Mouse (Mus musculus): ENCODE results near the gene AA792892. TPM values are rescaled to one million over a fixed set of nuclear protein-coding genes. Genes with fewer than 3 reads are reported as not detected.
"Not testable (repeated sequence)": the region's sequence is repeated elsewhere in the genome, so short reads cannot be mapped to it uniquely, and the experiment has no call there.

Gene AA792892
- not detected for polyA plus RNA-seq (2012; fragmentation: generic; extraction: Trizol)
- long read RNA-seq, experiment 1: 0 reads
- long read RNA-seq, experiment 2: 0 reads

GRCm38 (mm10) chr5:94339449-94339848 is at the start of gene AA792892:
Gene AA792892, plus strand, starts transcription at chr5:94339749.
- H3K4me3 ChIP-seq (ENCODE audit: insufficient read depth, poor library complexity, severe bottlenecking); H3K27me3 ChIP-seq (ENCODE audit: control insufficient read depth, insufficient read depth, insufficient read length); H3K36me3 ChIP-seq (ENCODE audit: control insufficient read depth, insufficient read depth); H3K79me2 ChIP-seq (ENCODE audit: control insufficient read depth, insufficient read depth); H3K79me3 ChIP-seq (ENCODE audit: low read depth); H3ac ChIP-seq (ENCODE audit: control insufficient read depth, insufficient read length, low read depth): not testable (repeated sequence)

GRCm38 (mm10) chr5:94306696-94307095 is 32.9 kb upstream of the AA792892 start, which contains the start of gene A430089I19Rik:
Gene A430089I19Rik, minus strand, starts transcription at chr5:94306796.
- not testable (repeated sequence) for H3K79me3 ChIP-seq (ENCODE audit: low read depth); H3K36me3 ChIP-seq (ENCODE audit: control insufficient read depth, insufficient read depth); H3K4me3 ChIP-seq (ENCODE audit: insufficient read depth, poor library complexity, severe bottlenecking); H3K27me3 ChIP-seq (ENCODE audit: control insufficient read depth, insufficient read depth, insufficient read length); H3ac ChIP-seq (ENCODE audit: control insufficient read depth, insufficient read length, low read depth); H3K79me2 ChIP-seq (ENCODE audit: control insufficient read depth, insufficient read depth)

- not testable (repeated sequence) for H3K79me2 ChIP-seq (ENCODE audit: control insufficient read depth, insufficient read depth); H3K27me3 ChIP-seq (ENCODE audit: control insufficient read depth, insufficient read depth, insufficient read length); H3K36me3 ChIP-seq (ENCODE audit: control insufficient read depth, insufficient read depth); H3K79me3 ChIP-seq (ENCODE audit: low read depth); H3K4me3 ChIP-seq (ENCODE audit: insufficient read depth, poor library complexity, severe bottlenecking); H3ac ChIP-seq (ENCODE audit: control insufficient read depth, insufficient read length, low read depth)
Measured at GRCm38 (mm10) chr5:94314135-94314534, 25.4 kb upstream of the AA792892 start, which contains the start of gene Gm6502. Gene Gm6502, plus strand, starts transcription at chr5:94314435.

Other genes starting within 250 kb of the AA792892 start
- not detected for gene Gm3106, start 121.7 kb upstream of the AA792892 start, polyA plus RNA-seq (2012; fragmentation: generic; extraction: Trizol)
- gene A430089I19Rik, start 33.0 kb upstream of the AA792892 start, polyA plus RNA-seq (2012; fragmentation: generic; extraction: Trizol): 0.14 TPM
- gene Gm6502, start 25.3 kb upstream of the AA792892 start, polyA plus RNA-seq (2012; fragmentation: generic; extraction: Trizol): 0.14 TPM
- 0.07 TPM for gene Gm7682, start 106.0 kb downstream of the AA792892 start, polyA plus RNA-seq (2012; fragmentation: generic; extraction: Trizol)
- gene Gm3139, start 186.5 kb downstream of the AA792892 start, polyA plus RNA-seq (2012; fragmentation: generic; extraction: Trizol): not detected